Mouse (Mus musculus): ENCODE results near the gene Gm49387. TPM values are rescaled to one million over a fixed set of nuclear protein-coding genes. Genes with fewer than 3 reads are reported as not detected.
A peak's percentile ranks its signal among the peaks of the same experiment; 100 is the strongest.

The Gm49387 gene
- polyA plus RNA-seq, 1 experiment, result not detected

DNA sequence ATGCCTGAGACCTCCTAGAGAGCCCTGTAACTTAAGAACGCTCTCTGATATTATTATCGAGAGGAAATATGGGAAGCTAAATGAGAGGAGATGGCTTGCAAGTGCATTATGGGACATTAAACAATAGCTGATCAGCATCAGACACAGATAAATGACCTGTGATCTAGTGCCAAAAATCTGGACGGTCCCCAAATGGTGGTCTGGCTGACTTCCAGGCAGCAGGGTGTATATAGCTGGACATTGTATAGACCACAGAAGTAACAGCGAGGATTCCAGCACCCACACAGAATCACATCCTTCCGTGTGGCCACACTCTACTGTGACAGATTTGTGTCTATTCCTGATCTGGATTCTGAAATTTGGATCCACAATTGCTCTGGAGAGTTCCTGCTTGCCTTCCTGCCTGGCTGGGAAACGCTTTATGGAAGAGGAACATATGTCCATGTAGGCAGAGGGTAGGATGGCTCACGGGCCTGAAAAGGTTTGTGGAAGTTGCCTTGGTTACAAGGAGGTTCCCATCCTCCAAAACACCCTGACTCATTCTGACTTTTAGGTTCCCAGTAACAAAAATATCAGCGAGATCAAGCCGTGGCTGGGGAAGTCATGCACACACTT lies 68.0 kb downstream of the Gm49387 start:
- no peaks in the 10 kb centered on the region for H3K27me3 ChIP-seq (ENCODE audit: control insufficient read depth, insufficient read depth, insufficient read length)
- no peak for TF ChIP-seq MYOD1 (IDR thresholded peaks at IDR 0.05; ENCODE audit: control insufficient read depth in 1 of 3, insufficient read length in 2 of 3, low read depth in 2 of 3)
- TF ChIP-seq POLR2A (IDR thresholded peaks at IDR 0.05; ENCODE audit: insufficient read length, low read depth), result no peak
- TF ChIP-seq TCF3 (IDR thresholded peaks at IDR 0.05; ENCODE audit: insufficient read length, low read depth), result no peak
- TF ChIP-seq REST (IDR thresholded peaks at IDR 0.05; ENCODE audit: insufficient read depth, insufficient read length), result no peak
- no peak for TF ChIP-seq POLR2AphosphoS2 (IDR thresholded peaks at IDR 0.05; ENCODE audit: insufficient read length, low read depth)
- no peak for TF ChIP-seq SRF (IDR thresholded peaks at IDR 0.05; ENCODE audit: control insufficient read depth, insufficient read length, low read depth)
- TF ChIP-seq USF1 (IDR thresholded peaks at IDR 0.05; ENCODE audit: low read depth), result no peak
- TF ChIP-seq MYOG (IDR thresholded peaks at IDR 0.05; ENCODE audit: control insufficient read depth in 1 of 3, insufficient read depth in 1 of 3, insufficient read length in 2 of 3, low read depth in 2 of 3), result no peak
- no peak for TF ChIP-seq E2F4 (IDR thresholded peaks at IDR 0.05; ENCODE audit: insufficient read depth)
- no peak for TF ChIP-seq MAX (IDR thresholded peaks at IDR 0.05; ENCODE audit: low read depth)
- no peak for TF ChIP-seq CEBPB (IDR thresholded peaks at IDR 0.05; ENCODE audit: insufficient read depth, poor library complexity, severe bottlenecking)
- TF ChIP-seq TCF12 (IDR thresholded peaks at IDR 0.05; ENCODE audit: insufficient read depth, poor library complexity, severe bottlenecking), result no peak
- H3K36me3 ChIP-seq (ENCODE audit: control insufficient read depth, insufficient read depth), result no peaks in the 10 kb centered on the region
- H3K4me3 ChIP-seq, result no peak overlapping the region
- no peaks in the 10 kb centered on the region for H3K79me2 ChIP-seq (ENCODE audit: control insufficient read depth, insufficient read depth)
- no peak overlapping the region for H3ac ChIP-seq (ENCODE audit: control insufficient read depth, insufficient read length)
- no peak overlapping the region for H3K4me2 ChIP-seq (ENCODE audit: low read depth)

DNA sequence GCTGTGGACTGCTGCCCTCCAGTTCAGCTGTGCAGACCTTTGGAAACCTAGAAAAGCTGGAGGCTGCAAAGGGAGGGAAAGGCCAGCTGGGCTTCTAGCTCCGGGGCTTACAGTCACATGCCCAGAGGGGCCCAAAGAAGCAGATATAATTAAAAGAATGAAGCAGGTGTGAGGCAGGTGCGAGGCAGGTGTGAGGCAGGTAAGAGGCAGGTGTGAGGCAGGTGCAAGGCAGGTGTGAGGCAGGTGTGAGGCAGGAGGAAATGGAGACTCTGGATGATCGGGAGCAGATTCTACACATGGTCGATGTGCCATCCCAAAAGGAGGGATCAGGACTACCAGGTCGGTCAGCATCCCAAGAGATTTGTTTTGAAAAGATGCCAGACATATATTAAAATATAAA lies 69.3 kb downstream of the Gm49387 start:
- Histone ChIP-seq H3K4me2 (ENCODE audit: low read depth) (no peak overlapping the region), H3ac (ENCODE audit: control insufficient read depth, insufficient read length) (no peak overlapping the region), H3K4me3 (no peak overlapping the region), H3K36me3 (ENCODE audit: control insufficient read depth, insufficient read depth) (no peaks in the 10 kb centered on the region), H3K27me3 (ENCODE audit: control insufficient read depth, insufficient read depth, insufficient read length) (no peaks in the 10 kb centered on the region), H3K79me2 (ENCODE audit: control insufficient read depth, insufficient read depth) (no peaks in the 10 kb centered on the region)
- peak in 1 of 3 experiments; percentile 70 for TF ChIP-seq MYOD1 (IDR thresholded peaks at IDR 0.05; ENCODE audit: control insufficient read depth in 1 of 3, insufficient read length in 2 of 3, low read depth in 2 of 3)
- no peak for TF ChIP-seq CEBPB (IDR thresholded peaks at IDR 0.05; ENCODE audit: insufficient read depth, poor library complexity, severe bottlenecking)
- no peak for TF ChIP-seq TCF12 (IDR thresholded peaks at IDR 0.05; ENCODE audit: insufficient read depth, poor library complexity, severe bottlenecking)
- no peak for TF ChIP-seq USF1 (IDR thresholded peaks at IDR 0.05; ENCODE audit: low read depth)
- TF ChIP-seq MYOG (IDR thresholded peaks at IDR 0.05; ENCODE audit: control insufficient read depth in 1 of 3, insufficient read depth in 1 of 3, insufficient read length in 2 of 3, low read depth in 2 of 3), result peak in 1 of 3 experiments; percentile 54
- no peak for TF ChIP-seq E2F4 (IDR thresholded peaks at IDR 0.05; ENCODE audit: insufficient read depth)
- TF ChIP-seq SRF (IDR thresholded peaks at IDR 0.05; ENCODE audit: control insufficient read depth, insufficient read length, low read depth), result no peak
- peak; percentile 35 for TF ChIP-seq TCF3 (IDR thresholded peaks at IDR 0.05; ENCODE audit: insufficient read length, low read depth)
- no peak for TF ChIP-seq POLR2AphosphoS2 (IDR thresholded peaks at IDR 0.05; ENCODE audit: insufficient read length, low read depth)
- no peak for TF ChIP-seq POLR2A (IDR thresholded peaks at IDR 0.05; ENCODE audit: insufficient read length, low read depth)

GRCm38 (mm10) chr14:31570131-31570951 lies 70.3 kb downstream of the Gm49387 start:
- no peaks in the 10 kb centered on the region for H3K27me3 ChIP-seq (ENCODE audit: control insufficient read depth, insufficient read depth, insufficient read length)
- peak overlapping the region; percentile 74 for H3K4me2 ChIP-seq (ENCODE audit: low read depth)
- H3K36me3 ChIP-seq (ENCODE audit: control insufficient read depth, insufficient read depth), result no peaks in the 10 kb centered on the region
- no peak overlapping the region for H3ac ChIP-seq (ENCODE audit: control insufficient read depth, insufficient read length)
- TF ChIP-seq E2F4 (IDR thresholded peaks at IDR 0.05; ENCODE audit: insufficient read depth) (no peak), MYOD1 (IDR thresholded peaks at IDR 0.05; ENCODE audit: control insufficient read depth in 1 of 3, insufficient read length in 2 of 3, low read depth in 2 of 3) (no peak), POLR2A (IDR thresholded peaks at IDR 0.05; ENCODE audit: insufficient read length, low read depth) (no peak), SRF (IDR thresholded peaks at IDR 0.05; ENCODE audit: control insufficient read depth, insufficient read length, low read depth) (no peak), REST (IDR thresholded peaks at IDR 0.05; ENCODE audit: insufficient read depth, insufficient read length) (no peak), TCF3 (IDR thresholded peaks at IDR 0.05; ENCODE audit: insufficient read length, low read depth) (no peak), TCF12 (IDR thresholded peaks at IDR 0.05; ENCODE audit: insufficient read depth, poor library complexity, severe bottlenecking) (no peak), USF1 (IDR thresholded peaks at IDR 0.05; ENCODE audit: low read depth) (no peak), POLR2AphosphoS2 (IDR thresholded peaks at IDR 0.05; ENCODE audit: insufficient read length, low read depth) (no peak), MAX (IDR thresholded peaks at IDR 0.05; ENCODE audit: low read depth) (no peak), MYOG (IDR thresholded peaks at IDR 0.05; ENCODE audit: control insufficient read depth in 1 of 3, insufficient read depth in 1 of 3, insufficient read length in 2 of 3, low read depth in 2 of 3) (no peak), CEBPB (IDR thresholded peaks at IDR 0.05; ENCODE audit: insufficient read depth, poor library complexity, severe bottlenecking) (no peak)
- H3K4me3 ChIP-seq, result no peak overlapping the region
- H3K79me2 ChIP-seq (ENCODE audit: control insufficient read depth, insufficient read depth), result no peaks in the 10 kb centered on the region

GRCm38 (mm10) chr14:31569151-31569631 lies 71.5 kb downstream of the Gm49387 start:
- TF ChIP-seq TCF3 (IDR thresholded peaks at IDR 0.05; ENCODE audit: insufficient read length, low read depth) (no peak), MYOD1 (IDR thresholded peaks at IDR 0.05; ENCODE audit: control insufficient read depth in 1 of 3, insufficient read length in 2 of 3, low read depth in 2 of 3) (peak; percentile 80 to 93 (median 90)), REST (IDR thresholded peaks at IDR 0.05; ENCODE audit: insufficient read depth, insufficient read length) (no peak), TCF12 (IDR thresholded peaks at IDR 0.05; ENCODE audit: insufficient read depth, poor library complexity, severe bottlenecking) (peak; percentile 72), USF1 (IDR thresholded peaks at IDR 0.05; ENCODE audit: low read depth) (no peak), POLR2AphosphoS2 (IDR thresholded peaks at IDR 0.05; ENCODE audit: insufficient read length, low read depth) (no peak), E2F4 (IDR thresholded peaks at IDR 0.05; ENCODE audit: insufficient read depth) (no peak), MYOG (IDR thresholded peaks at IDR 0.05; ENCODE audit: control insufficient read depth in 1 of 3, insufficient read depth in 1 of 3, insufficient read length in 2 of 3, low read depth in 2 of 3) (peak; percentile 17 to 88 (median 17))
- no peaks in the 10 kb centered on the region for H3K79me2 ChIP-seq (ENCODE audit: control insufficient read depth, insufficient read depth)
- H3K4me3 ChIP-seq, result no peak overlapping the region
- H3K27me3 ChIP-seq (ENCODE audit: control insufficient read depth, insufficient read depth, insufficient read length), result no peaks in the 10 kb centered on the region
- H3ac ChIP-seq (ENCODE audit: control insufficient read depth, insufficient read length), result no peak overlapping the region
- peak overlapping the region; percentile 74 for H3K4me2 ChIP-seq (ENCODE audit: low read depth)
- no peaks in the 10 kb centered on the region for H3K36me3 ChIP-seq (ENCODE audit: control insufficient read depth, insufficient read depth)

All from myocyte (in vitro differentiated cells).